Mouse (Mus musculus): ENCODE data around the gene Gng11. TPM values are rescaled to one million over a fixed set of nuclear protein-coding genes. Genes with fewer than 3 reads are reported as not detected.

Gene Gng11
- total and polyA plus RNA-seq, 3 experiments = not detected

DNA sequence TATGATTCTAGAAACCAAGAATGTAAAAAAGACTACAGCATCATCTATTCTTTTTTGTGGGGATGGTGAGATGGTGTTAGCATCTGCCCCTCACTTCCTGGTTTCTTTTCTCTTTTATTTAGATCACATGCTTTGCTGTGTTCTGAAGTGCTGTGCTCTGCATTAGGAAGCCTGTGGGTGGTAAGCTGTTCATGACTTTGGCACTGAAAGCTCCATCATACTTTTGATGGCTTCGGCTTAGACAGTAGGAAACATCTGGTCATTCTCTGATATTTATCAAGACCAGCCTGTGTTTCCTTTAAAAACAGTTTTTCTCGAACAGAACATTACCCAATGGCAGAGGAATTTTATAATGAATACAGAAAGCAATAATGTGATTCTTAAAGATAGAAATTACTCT, 22.7 kb downstream of the Gng11 start:
- H3K36me3 ChIP-seq (replicated peaks in 1 of 2; ENCODE audit: control insufficient read depth in 1 of 2, insufficient read depth in 1 of 2, low read length in 1 of 2) = no peaks in the 10 kb centered on the region
- no peak overlapping the region for H3K9ac ChIP-seq (ENCODE audit: insufficient read depth, low read depth)
- no peak overlapping the region for H3K27ac ChIP-seq (ENCODE audit: insufficient read depth, low read depth)
- no peak for DNase-seq (ENCODE audit: extremely low read depth)
- in situ Hi-C loops (cut with MboI; ENCODE audit: low pct_ligation_motif_present, low pct_unique_long_range_greater_than_20kb, low sequenced_read_pairs) (no loop called here), dilution Hi-C loops (cut with MboI; ENCODE audit: extremely low pct_ligation_motif_present, extremely low pct_unique_long_range_greater_than_20kb, low sequenced_read_pairs) (no loop called here)
- no peaks in the 10 kb centered on the region for H3K27me3 ChIP-seq (replicated peaks)
- H3K4me2 ChIP-seq (ENCODE audit: insufficient read depth, low read depth, poor library complexity, severe bottlenecking) = peak overlapping the region; percentile 2; the same call in 1 of the 2 replicates
- H3K4me1 ChIP-seq (ENCODE audit: control insufficient read depth in 1 of 2, insufficient read depth in 2 of 2) = 0 out of 4 replicates have a peak, but pooled peaks cover 0 to 3% of the 10 kb centered on the region in 2 experiments
- H3K9me3 ChIP-seq (replicated peaks; ENCODE audit: low read length) = no peaks in the 10 kb centered on the region
- TF ChIP-seq HCFC1 (IDR thresholded peaks at IDR 0.05; ENCODE audit: low read depth, low read length) (no peak), ZNF384 (IDR thresholded peaks at IDR 0.05; ENCODE audit: low read depth, low read length) (no peak), MXI1 (IDR thresholded peaks at IDR 0.05; ENCODE audit: low read depth, low read length) (no peak), GABPA (IDR thresholded peaks at IDR 0.05; ENCODE audit: insufficient replicate concordance, low read depth, low read length) (no peak), IRF4 (IDR thresholded peaks at IDR 0.05; ENCODE audit: low read depth, low read length) (no peak), TBP (conservative IDR thresholded peaks at IDR 0.05; ENCODE audit: low read depth, low read length) (no peak), POLR2A (IDR thresholded peaks at IDR 0.05; ENCODE audit: low read depth, low read length) (no peak), ELF1 (IDR thresholded peaks at IDR 0.05; ENCODE audit: low read depth, low read length) (no peak), BHLHE40 (IDR thresholded peaks at IDR 0.05; ENCODE audit: low read depth, low read length) (no peak), TCF12 (IDR thresholded peaks at IDR 0.05; ENCODE audit: low read depth, low read length) (no peak), UBTF (IDR thresholded peaks at IDR 0.05; ENCODE audit: low read depth, low read length) (no peak), ETS1 (conservative IDR thresholded peaks at IDR 0.05; ENCODE audit: low read depth, low read length) (no peak), JUND (conservative IDR thresholded peaks at IDR 0.05; ENCODE audit: low read depth, low read length) (no peak), MAFK (IDR thresholded peaks at IDR 0.05; ENCODE audit: insufficient replicate concordance, low read length) (no peak), NRF1 (IDR thresholded peaks at IDR 0.05; ENCODE audit: low read depth, low read length) (no peak), NELFE (IDR thresholded peaks at IDR 0.05; ENCODE audit: low read depth, low read length) (no peak), MYC (IDR thresholded peaks at IDR 0.05; ENCODE audit: low read depth, low read length) (no peak)
- no peaks in the 10 kb centered on the region for H3K79me2 ChIP-seq (replicated peaks; ENCODE audit: control insufficient read depth, extremely low read depth, insufficient read depth, poor library complexity, severe bottlenecking)
- H3K4me3 ChIP-seq (replicated peaks in 1 of 3; ENCODE audit: low read depth in 2 of 3, low read length in 2 of 3, poor library complexity in 1 of 3) = no peak overlapping the region

- in situ Hi-C loops (cut with MboI; ENCODE audit: low pct_ligation_motif_present, low pct_unique_long_range_greater_than_20kb, low sequenced_read_pairs) = no loop called here
- TF ChIP-seq KAT2A (IDR thresholded peaks at IDR 0.05; ENCODE audit: insufficient replicate concordance, low read length) (no peak), MXI1 (IDR thresholded peaks at IDR 0.05; ENCODE audit: low read depth, low read length) (no peak), MEF2A (IDR thresholded peaks at IDR 0.05; ENCODE audit: borderline replicate concordance, low read depth, low read length) (no peak), CHD1 (IDR thresholded peaks at IDR 0.05; ENCODE audit: low read depth, low read length) (no peak), MYC (IDR thresholded peaks at IDR 0.05; ENCODE audit: low read depth, low read length) (no peak), NRF1 (IDR thresholded peaks at IDR 0.05; ENCODE audit: low read depth, low read length) (no peak), USF1 (IDR thresholded peaks at IDR 0.05; ENCODE audit: low read depth, low read length) (no peak), ZC3H11A (IDR thresholded peaks at IDR 0.05; ENCODE audit: low read depth, low read length) (no peak), SIN3A (IDR thresholded peaks at IDR 0.05; ENCODE audit: low read length) (no peak), CHD2 (IDR thresholded peaks at IDR 0.05; ENCODE audit: low read length) (no peak), RCOR1 (conservative IDR thresholded peaks at IDR 0.05; ENCODE audit: low read depth, low read length) (no peak), CTCF (conservative IDR thresholded peaks at IDR 0.05 in 1 of 2, IDR thresholded peaks at IDR 0.05 in 1 of 2; ENCODE audit: low read depth in 2 of 2, low read length in 2 of 2) (no peak), TBP (conservative IDR thresholded peaks at IDR 0.05; ENCODE audit: low read depth, low read length) (no peak), ZMIZ1 (IDR thresholded peaks at IDR 0.05; ENCODE audit: low read depth, low read length) (no peak), GABPA (IDR thresholded peaks at IDR 0.05; ENCODE audit: insufficient replicate concordance, low read depth, low read length) (no peak), E2F4 (IDR thresholded peaks at IDR 0.05; ENCODE audit: insufficient replicate concordance, low read depth, low read length) (no peak)
- Histone ChIP-seq H3K9ac (ENCODE audit: insufficient read depth, low read depth) (no peak overlapping the region), H3K27me3 (replicated peaks) (no peaks in the 10 kb centered on the region), H3K4me1 (ENCODE audit: control insufficient read depth in 1 of 2, insufficient read depth in 2 of 2) (0 out of 4 replicates have a peak, but pooled peaks cover 0 to 3% of the 10 kb centered on the region in 2 experiments), H3K79me2 (replicated peaks; ENCODE audit: control insufficient read depth, extremely low read depth, insufficient read depth, poor library complexity, severe bottlenecking) (no peaks in the 10 kb centered on the region), H3K36me3 (replicated peaks in 1 of 2; ENCODE audit: control insufficient read depth in 1 of 2, insufficient read depth in 1 of 2, low read length in 1 of 2) (no peaks in the 10 kb centered on the region), H3K4me3 (replicated peaks in 1 of 3; ENCODE audit: low read depth in 2 of 3, low read length in 2 of 3, poor library complexity in 1 of 3) (no peak overlapping the region), H3K27ac (ENCODE audit: insufficient read depth, low read depth) (no peak overlapping the region), H3K9me3 (replicated peaks; ENCODE audit: low read length) (no peaks in the 10 kb centered on the region), H3K4me2 (ENCODE audit: insufficient read depth, low read depth, poor library complexity, severe bottlenecking) (peak overlapping the region; percentile 21; the same call in 1 of the 2 replicates)
- DNase-seq (ENCODE audit: extremely low read depth) = no peak
- dilution Hi-C loops (cut with MboI; ENCODE audit: extremely low pct_ligation_motif_present, extremely low pct_unique_long_range_greater_than_20kb, low sequenced_read_pairs) = no loop called here
Measured at GRCm38 (mm10) chr6:4030956-4031355, 27.3 kb downstream of the Gng11 start.
